Mouse (Mus musculus): ENCODE data around the gene Robo4.

- TF ChIP-seq POLR2A (IDR thresholded peaks at IDR 0.05; ENCODE audit: low read depth, low read length) (no peak), CTCF (IDR thresholded peaks at IDR 0.05; ENCODE audit: borderline replicate concordance, insufficient read depth, low read length) (no peak)
Measured at GRCm38 (mm10) chr9:37460961-37461340, 59.3 kb downstream of the Robo4 start.
